Mouse (Mus musculus) thymus, postnatal 14 days (tissue): ENCODE data around the gene Chchd2.
"Not testable (repeated sequence)": the region's sequence is repeated elsewhere in the genome, so short reads cannot be mapped to it uniquely, and the experiment has no call there.

Experiments
- DNase-seq: peaks from one replicate; pipeline ENCODE4 v3.0.0; 2021

The Chchd2 gene

DNA sequence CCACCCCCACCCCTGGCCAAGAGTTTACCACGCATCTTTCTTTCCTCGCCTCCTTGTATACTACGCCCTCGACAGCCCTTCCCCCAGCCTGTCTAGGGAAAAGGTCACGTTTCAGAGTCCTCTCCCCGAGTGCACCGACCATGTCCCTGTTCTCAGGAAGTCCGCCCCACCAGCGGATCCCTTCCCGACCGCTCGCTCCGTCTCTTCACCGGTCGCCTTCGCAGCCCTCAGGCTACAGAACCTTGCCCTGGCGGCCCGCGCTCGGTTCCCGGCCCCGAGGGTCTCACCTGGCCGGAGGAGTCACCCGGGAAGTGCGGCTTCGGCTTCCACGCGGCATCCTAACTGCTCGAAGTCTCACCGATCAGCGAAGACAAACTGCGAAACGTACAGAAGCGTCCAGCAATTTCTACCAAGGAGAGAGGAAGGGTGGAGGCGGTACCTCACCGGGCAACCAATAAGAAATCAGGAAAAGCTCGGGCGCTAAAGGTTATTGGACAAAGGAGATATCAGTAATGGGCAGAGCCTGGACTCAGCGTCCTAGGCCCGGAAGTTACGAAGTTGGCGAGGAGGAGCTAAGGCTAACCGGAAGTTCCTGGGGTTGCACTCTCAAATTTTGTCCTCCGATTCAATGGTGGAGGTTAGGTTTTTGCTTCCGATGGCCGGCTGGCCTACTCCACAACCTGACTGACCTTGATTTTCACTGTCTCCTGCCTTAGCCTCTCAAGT, at the start of gene Chchd2:
Gene Chchd2 (minus strand): TSS at position 560 of the 726 bp plus-strand sequence.
- peak; percentile 89 for DNase-seq

DNA sequence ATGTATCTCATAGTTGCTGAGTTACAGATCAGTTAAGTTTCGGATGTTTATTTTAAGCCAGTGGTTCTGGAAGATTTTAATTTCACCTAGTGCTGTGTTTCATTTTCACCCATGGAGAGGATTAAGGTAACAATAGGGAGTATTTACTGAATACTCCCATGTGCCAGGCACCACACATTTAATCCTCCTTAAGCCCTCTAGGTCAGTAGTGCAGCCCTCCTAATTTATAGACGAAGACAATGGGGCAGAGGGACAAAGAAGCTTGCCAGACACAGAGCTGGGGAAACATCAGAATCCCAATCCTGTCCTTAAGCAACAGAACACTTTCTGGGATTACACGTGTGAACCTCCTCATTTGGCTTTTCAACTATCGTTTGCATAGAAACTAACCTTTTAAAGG, 49.7 kb upstream of the Chchd2 start:
- no peak for DNase-seq

DNA sequence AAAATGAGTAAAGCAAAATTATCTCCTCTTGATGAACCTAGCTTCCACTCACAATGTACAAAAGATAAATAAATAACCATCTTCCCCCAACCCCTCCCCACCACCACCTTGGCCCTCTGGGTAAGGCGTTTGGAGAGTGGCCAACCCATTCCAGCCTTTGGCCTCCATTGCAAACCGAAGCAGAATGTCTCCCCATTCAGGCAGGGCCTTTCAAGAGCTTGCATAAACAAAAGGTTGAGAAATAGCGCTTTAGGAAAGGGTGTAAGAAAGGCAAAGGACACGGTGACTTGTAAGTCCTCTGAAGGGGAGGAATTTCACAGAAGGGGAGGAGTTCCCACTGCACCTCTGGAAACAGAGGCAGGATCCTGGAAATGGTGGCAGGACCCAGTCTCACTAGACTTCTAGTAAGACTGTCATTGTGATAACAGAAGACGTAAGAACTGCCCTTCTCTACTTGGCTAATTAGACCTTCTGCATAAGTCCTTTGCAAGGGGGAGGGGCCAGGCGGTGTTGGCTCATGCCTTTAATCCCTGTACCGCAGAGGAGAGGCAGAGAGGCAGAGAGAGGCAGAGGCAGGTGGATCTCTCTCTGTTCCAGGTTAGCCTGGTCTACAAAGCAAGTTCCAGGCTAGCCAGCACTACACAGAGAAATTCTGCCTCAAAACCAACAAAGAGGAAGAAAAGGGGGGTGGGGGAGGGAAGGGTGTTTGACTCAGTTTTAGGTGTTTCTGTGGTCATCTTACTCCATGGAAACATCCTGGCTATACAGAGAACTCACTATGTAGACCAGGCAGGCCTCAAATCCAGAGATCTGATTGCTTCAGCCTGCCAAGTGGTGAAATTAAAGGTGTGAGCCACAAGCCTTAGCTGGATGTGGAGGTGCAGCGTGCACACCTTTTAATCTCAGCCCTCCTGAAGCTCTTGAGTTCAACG, 42.9 kb upstream of the Chchd2 start:
- DNase-seq, result no peak

DNA sequence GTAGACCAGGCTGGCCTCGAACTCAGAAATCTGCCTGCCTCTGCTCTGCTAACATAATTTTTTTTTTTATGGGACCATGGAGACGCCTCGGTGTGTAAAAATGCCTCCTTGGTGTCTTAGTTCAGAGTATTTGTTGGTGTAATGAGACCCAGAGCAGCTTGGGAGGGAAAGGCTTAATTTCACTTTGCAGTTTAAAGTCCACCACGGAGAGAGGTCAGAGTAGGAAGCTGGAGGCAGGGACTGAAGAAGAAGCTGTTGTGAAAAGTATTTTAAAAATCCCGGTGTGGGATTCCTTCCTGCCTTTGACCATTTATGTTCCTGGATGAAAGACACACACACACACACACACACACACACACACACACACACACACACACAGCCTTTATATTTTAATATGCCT, 38.7 kb upstream of the Chchd2 start:
- no peak for DNase-seq

DNA sequence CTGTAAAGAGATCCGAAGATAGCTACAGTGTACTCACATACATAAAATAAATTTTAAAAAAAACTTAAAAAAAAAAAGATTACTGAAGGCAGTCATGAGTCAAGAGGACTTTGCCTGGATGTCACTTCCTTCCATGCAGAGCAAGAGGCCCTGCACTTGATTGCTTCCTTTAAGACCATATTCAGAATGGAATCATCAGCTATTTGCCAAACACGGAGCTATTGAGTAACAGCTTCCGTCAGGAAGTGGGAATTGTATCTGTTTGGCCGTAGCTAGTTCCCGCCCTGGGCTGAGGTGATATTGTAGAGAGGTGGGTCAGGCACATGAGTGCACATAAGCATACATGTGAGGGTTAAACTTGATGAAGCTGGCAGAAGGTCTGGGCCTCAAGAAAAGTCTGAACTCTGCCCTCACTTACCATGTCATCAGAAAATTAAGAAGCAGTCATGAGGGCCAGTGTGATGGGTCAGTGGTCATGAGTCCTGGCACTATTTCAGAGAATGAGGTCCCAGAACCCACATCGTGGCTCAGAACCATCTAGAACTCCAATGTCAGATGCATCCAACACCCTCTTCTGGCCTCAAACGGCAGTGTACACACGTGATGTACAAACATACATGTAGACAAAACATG, 37.7 kb upstream of the Chchd2 start:
- DNase-seq, result no peak

DNA sequence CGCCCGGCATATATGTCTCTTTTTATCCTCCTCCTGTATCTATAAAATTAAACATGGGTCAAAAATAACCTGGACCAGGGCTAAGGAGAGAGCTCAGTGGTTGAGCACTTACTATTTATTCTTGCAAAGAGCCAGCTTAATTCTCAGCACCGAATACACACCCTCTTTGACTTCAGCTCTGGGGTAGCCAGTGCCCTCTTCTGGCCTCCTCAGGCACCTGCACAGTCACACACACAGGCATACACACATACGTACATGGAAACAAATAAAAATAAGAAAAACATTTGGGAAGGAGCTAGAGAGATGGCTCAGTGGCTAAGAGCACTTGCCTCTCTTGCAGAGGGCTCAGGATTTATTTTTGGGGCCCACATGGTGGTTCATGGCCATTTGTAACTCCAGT, 34.7 kb upstream of the Chchd2 start:
- no peak for DNase-seq

DNA sequence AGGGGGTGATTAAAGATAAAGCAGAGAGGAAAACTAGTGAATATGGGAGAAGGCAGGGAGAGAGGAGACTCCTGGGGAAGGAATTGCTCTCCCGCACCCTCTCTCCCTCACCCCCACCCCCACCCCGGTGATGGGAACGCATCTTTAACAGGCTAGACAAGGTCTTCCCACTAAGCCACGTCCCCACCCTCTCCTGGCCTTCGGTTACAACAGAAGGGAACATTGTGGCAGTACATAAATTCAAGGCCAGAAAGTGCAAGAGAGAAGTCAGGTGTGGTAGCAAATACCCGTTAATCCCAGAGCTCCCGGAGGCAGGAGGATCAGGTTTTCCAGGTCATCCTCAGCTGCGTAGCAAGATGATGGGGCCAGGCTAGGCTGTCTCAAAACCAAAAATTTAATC, 32.0 kb upstream of the Chchd2 start:
- DNase-seq, result no peak

DNA sequence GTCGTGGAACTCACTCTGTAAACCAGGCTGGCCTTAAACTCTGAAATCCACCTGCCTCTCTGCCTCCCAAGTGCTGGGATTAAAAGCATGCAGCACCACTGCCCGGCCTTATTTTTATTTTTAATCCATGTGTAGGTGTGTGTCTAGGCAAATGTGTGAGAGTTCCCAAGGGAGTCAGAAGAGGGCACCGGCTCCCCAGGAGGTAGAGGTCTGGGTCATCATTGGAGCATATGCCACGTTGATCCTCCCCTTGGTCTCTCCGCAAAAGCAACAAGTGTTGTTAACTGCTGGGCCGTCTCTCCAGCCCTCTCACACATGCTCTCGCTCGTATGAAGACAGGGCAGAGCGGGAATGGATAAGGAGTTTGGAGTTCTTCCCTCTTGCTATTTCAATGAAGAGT, 31.5 kb upstream of the Chchd2 start:
- no peak for DNase-seq

DNA sequence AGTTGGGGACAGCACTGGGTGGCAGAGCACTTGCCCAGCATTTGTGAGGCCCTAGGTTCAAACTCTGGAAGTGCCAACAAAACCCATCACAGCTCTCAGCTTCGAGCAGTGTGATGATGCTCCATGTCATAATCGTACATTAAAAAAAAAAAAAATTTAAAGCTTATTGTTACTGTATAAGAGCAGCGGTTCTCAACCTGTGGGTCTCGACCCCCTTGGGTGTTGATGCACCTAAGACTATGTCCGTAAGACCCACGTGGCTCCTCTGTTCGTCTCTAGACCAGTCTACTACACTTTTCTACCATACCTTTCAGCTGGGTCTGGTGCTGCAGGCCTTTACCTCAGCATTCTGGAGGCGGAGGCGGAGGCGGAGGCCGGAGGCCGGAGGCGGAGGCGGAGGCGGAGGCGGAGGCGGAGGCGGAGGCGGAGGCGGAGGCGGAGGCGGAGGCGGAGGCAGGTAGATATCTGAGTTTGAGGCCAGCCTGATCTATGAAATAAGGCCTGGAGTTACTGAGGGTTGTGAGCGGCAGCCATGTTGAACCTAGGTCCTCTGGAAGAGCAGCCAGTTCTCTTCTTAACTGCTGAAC, 30.9 kb upstream of the Chchd2 start:
- no peak for DNase-seq

DNA sequence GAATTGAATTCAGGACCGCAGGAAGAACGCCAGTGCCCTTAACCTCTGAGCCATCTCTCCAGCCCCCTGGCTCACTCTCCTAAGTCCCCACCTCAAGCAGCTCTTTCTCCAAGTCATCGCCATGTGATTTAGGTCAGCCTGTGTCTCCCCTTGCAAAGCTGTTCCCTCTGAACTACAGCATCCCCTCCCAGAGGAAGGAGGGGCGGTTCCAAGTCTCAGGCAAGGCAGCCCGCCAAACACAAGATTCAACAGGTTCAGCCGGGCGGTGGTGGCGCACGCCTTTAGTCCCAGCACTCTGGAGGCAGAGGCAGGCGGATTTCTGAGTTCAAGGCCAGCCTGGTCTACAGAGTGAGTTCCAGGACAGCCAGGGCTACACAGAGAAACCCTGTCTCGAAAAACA, 28.2 kb upstream of the Chchd2 start:
- not testable (repeated sequence) for DNase-seq

DNA sequence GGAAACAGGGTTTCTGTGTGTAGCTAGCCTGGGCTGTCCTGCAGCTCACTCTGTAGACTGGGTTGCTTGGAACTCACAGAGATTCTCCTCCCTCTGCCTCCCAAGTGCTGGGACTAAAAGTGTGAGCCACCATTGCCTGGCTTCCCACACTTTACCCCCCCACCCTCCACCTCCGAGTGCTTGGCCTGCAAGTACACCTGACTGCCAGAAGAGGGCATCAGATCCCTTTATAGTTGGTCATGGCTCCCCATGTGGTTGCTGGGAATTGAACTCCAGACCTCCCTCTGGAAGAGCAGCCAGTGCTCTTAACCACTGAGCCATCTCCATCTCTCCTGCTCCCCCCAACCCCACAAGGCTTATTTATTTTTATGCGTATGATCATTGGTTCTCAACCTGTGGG, 26.8 kb upstream of the Chchd2 start:
- peak; percentile 53 for DNase-seq

DNA sequence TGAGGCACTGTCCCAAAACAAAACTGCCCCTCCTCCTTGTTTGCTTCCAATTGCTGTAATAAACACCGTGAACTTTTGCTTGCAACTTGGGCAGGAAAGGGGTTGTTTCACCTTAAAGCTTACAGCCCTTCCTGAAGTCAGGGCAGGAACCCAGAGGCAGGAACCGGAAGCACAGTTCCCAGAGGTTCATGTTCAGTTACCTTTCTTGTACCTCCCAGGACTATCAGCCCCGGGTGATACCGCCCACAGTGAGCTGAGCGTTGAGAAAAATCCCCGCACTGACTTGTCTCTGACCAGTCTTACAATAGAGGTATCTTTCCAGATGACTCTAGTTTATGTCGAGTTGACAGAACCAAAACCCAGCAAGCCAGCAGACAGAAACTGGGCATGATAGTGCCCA, 22.3 kb upstream of the Chchd2 start:
- DNase-seq, result no peak

DNA sequence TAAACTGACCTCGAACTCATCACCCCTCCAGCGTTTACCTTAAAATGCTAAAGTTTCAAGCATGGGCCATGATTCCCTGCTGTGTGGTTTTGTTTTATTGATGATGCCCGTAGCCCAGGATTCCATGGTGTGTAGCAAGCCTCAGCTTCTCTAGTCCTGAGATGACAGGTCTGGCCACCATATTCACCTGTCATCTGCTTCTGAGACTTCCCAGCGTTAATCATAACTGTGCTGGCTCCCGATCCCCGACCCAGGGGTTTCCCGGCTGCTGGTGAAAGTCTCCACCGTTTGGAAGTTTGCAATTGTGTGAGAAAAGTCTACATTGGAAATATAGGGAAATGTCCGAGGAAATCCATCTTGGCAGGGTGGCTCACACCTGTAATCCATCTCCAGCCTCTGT, 21.9 kb upstream of the Chchd2 start:
- no peak for DNase-seq

DNA sequence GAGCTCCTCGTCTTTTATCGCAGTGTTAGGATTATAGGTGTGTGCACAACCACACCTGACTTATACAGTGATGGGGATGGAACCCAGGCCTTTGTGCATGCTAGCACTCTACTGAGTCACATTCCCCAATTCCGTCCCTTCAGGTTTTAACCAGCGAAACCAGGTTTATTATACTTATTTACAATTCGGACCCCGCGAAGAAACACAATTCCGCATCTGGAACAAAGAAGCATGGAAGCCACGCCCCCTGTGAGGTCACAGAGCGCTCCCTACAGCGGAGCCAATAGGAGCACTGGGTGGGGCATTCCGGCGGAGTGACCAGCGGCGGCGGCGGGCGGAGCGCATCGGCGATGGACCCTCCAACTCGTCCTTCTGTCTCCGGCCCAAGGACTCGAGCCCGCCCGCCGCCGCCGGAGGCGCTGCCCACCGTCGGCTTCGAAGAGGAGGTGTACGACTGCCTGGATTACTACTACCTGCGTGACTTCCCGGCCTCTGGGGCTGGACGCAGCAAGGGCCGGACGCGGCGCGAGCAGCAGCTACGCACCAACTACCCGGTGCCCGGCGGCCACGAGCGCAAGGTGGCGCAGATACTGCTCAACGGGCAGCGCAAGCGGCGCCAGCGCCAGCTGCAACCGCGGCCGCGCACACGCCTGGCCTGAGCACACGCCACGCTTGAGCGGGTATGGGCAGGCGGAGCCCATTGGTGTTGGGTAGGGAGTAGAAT, 21.1 kb upstream of the Chchd2 start, which contains the start of gene Nupr1l:
Gene Nupr1l (plus strand): TSS at position 299 of the 724 bp plus-strand sequence.
- DNase-seq, result peak; percentile 88

DNA sequence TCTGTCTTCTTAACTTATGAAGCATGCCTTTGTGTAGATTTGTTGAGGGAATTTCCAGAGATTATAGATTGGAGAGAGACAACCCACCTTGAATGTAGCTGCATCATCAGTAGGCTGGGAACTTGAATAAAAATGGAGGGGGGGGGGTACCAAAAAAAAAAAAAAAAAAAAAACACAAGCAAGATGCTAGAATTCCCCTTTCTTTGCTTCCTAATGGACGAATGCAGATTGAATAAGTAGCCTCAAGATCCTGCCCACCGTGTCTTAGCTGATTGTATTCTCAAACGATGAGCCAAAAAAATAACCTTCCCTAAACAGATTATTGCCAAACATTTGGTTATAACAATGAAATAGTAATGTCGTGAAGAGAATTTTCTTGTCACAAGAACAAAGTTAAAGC, 20.5 kb upstream of the Chchd2 start:
- no peak for DNase-seq

DNA sequence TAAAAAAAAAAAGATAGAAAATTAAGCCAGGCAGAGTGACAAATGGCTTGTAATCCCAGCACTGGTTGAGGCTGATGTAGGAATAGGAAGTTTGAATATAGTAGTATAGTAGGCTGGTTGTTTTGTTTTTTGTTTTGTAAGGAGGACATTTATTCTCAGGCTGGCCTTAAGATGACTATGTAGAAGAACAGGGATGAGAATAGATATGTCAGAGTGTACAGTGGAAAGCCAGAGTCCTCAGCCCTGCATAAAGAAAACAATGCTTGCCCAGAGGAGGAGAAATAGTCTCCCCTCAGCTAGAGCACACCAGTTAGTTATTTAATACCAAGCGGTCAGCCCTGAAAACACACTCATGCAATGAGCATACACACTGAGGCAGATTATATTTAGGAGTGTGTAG, 11.2 kb upstream of the Chchd2 start, which contains the start of gene Phkg1:
Gene Phkg1 (minus strand): TSS at position 101 of the 400 bp plus-strand sequence.
- no peak for DNase-seq

DNA sequence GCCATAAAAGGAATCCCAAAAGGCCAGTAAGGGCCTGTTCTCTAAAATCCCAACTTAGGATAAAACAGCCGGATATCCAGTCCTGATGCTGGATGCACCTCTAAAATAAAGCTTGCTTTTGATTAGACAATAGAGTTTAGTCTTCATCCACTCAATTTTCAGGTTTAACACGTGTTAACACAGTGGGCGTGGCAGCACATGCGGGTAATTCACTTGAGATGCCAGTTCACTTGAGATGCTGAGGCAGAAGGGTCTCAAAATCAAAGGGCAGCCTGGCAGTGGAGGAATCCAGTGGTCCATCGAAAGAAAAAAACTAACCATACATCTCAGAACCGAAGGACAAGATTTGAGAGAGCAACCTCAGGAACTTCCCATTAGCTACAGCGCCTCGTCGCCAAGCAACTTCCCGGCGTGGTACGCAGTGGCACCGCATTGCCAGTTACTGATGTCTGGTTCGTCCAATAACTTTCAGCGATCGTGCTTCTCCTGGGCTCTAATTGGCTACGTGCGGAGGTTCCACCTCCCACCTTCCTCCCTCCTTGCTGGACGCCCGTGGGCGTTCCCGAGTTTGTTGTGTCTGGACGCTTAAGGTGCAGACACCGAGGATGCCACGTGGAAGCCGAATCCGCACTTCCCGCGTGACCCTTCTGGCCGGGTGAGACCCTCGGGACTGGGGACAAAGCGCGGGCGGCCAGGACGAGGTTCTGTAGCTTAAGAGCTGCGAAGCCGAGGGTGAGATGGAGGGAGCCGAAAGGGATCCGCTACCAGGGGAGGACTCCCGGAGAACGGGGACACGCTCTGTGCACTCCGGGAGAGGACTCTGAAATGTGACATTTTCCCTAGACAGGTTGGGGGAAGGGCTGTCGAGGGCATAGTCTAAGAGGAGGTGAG, 8.2 kb upstream of the Chchd2 start, which contains the start of gene Zbed5:
Gene Zbed5 (plus strand): TSS at position 526 of the 891 bp plus-strand sequence.
- peak; percentile 82 for DNase-seq

DNA sequence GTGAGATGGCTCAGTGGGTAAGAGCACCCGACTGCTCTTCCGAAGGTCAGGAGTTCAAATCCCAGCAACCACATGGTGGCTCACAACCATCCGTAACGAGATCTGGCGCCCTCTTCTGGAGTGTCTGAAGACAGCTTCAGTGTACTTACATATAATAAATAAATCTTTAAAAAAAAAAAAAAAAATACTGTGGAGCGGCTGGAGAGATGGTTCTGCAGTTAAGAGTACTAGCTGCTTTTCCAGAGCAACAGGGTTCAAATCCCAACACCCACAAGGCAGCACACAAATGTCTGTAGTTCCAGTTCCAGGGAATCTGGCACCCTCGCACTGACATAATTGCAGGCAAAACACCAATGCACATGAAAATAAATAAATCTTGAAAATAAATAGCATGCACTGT, 3.1 kb upstream of the Chchd2 start:
- DNase-seq, result not testable (repeated sequence)

DNA sequence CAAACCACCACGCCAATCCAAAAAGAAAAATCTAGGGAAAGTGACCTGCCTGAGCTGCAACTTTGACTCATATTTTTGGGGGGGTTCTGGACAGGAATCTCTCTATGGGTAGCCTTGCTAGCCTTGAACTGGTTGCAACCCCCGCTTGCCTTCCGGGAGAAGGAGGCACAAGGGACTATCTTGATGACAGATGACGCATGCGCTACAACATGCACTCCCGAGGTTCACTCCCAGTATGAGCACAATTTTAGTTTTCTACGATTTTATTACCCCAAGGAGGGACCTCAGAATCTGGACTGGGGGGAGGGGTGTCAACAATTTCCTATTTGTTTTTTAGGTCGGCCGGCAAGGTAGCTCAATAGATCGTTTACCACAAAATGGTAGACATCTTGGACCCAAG, 999 bp downstream of the Chchd2 start:
- peak; percentile 9 for DNase-seq

DNA sequence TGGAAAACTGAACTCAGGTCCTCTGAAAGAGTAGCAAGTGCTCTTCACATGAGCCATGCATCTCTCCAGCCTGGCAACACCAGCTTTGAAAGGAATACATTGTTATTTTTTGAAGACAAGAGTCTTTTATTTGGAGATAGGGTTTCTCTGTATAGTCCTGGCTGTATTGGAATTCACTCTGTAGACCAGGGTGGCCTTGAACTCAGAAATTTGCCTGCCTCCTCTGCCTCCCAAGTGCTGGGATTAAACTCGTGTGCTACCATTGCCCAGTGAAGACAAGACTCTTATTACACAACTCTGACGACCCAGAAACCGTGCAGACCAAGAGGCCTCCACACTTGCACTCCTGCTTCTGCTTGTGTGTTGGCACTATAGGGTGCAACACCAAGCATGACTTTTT, 7.4 kb downstream of the Chchd2 start:
- no peak for DNase-seq

DNA sequence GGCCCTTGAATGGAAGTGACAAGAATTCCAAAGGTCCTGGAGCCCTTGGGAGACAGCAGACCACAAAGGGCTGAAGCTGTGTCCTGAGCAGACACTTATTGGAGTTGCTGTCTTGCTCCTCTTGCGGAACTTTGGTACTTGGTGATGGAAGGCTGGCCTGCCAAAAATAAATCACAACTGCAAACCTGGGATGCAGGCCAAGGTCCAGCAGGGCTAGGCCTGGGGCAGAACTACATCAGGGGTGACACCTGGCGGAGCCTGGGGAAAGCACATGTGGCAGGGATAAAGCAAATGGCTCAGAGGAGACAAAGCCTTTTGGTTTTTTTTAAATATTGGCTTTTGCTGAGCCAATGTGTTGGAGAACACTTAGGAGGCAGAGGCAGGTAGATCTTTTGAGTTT, 8.3 kb downstream of the Chchd2 start:
- DNase-seq, result no peak
